Mouse (Mus musculus): ENCODE measurements around the gene Galntl6.

Gene Galntl6

DNA sequence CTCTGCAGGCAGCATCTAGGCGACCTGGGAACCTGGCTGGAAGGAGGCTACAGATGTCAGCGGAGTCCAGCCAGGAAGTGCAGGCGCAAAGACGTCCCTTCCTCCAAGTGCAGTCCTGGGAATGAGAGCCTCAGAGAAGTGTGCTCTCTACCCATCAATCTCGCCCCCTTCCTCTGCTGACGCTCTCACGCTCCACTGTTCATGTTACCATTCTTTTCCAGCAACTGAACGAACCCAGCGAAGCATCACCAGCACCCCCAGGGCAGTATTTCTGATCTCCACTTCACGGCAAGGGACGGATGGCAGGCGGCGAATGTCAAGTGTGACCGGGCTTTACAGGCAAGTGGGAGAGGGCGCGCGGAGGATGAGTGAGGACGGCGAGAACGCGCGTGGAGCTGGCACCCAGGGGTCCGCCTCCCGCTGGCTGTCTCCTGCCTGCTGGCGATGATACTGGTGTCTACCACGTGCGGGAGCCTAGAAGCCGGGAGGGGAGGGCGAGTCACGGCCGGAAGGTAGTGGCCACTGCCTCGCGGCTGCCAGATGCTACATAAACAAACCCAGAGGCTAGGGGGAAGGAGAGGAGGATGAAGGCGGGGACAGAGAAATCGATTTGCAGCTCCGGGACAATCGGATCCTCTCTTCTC lies at the start of gene Galntl6:
Galntl6 (minus strand) TSS at position 445 of the 644 bp plus-strand sequence.
- no peak for DNase-seq (ENCODE audit: low spot score in 2 of 2)

DNA sequence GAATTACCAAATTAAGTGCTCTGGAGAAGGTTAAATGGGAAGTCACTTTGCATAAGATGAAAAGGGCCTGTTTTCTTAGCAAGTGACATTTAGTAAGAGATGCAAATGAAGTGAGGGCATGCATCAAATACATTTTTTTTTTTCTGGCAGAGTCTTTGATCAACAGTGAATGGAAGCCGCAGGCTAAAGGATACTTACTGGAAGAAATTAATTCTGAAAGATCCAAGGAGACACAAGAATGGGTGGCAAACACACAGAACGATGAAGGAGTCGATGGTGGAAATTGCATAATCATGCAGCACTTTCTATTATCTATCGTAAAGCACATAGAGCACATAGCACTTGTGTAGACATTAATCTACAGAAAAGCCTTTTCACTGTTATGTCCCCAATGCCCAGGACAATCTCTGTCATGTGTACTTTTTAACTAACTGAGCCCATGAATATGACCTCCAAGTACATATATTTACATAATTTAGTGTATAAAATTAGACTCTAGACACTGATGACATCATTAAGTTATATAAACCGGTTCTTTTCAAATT lies 44.8 kb upstream of the Galntl6 start:
- no peak for DNase-seq (ENCODE audit: low spot score in 2 of 2)

DNA sequence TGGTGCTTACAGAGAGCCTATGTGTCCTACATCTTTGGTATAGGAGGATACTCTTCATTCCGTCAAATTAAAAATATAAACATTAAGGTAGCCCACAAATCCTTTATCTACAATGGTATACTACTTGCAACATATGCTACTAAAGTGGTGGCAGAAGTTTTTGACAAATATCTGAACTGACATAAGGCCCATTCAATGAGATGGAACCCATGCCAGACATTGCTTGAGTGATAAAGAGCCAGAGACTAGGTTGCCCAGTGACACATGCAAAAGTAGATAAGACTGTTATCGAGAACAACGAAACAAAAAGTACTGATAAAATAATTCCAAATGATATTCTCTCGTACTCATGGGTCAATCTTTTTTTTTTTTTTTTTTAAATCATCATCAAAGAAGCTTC lies 31.3 kb upstream of the Galntl6 start:
- DNase-seq (ENCODE audit: low spot score in 2 of 2) = no peak

GRCm38 (mm10) chr8:58931066-58931465 lies 18.6 kb upstream of the Galntl6 start:
- DNase-seq (ENCODE audit: low spot score in 2 of 2) = no peak

DNA sequence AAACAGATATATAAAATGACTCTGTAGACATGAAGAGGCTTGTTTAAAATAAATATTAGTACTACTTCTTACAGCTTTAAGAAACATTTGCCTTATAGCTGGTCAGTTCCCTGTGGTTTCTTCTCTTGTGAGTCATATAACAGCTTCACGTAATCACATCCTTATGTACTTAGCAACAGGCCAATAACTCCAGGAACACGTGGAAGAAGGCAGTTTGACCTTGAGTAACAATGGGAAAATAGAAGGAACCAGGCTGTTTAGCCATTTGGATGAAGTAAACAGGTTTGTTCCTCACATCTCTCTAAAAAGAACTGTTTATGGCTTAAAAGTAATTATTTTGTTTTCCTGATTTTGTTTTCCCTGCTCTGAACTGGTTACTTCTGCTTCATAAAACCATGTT lies 2.7 kb upstream of the Galntl6 start:
- DNase-seq (ENCODE audit: low spot score in 2 of 2) = no peak

DNA sequence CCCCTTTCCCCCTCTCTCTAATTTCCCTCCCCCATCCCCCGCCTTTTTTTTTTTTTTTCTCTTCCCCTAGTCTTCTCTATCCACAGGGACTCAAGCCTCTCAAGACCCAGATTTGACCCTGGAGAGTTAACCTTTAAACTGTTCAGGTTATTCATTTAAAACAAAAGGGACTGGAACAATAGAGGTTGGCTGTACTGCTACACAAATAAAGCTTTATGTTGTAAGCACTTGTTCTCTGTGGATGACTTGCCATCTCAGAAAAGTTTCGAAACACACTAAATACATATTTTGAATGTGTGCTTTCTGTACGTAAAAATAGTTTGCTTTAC lies 1.2 kb upstream of the Galntl6 start:
- DNase-seq (ENCODE audit: low spot score in 2 of 2) = no peak

DNA sequence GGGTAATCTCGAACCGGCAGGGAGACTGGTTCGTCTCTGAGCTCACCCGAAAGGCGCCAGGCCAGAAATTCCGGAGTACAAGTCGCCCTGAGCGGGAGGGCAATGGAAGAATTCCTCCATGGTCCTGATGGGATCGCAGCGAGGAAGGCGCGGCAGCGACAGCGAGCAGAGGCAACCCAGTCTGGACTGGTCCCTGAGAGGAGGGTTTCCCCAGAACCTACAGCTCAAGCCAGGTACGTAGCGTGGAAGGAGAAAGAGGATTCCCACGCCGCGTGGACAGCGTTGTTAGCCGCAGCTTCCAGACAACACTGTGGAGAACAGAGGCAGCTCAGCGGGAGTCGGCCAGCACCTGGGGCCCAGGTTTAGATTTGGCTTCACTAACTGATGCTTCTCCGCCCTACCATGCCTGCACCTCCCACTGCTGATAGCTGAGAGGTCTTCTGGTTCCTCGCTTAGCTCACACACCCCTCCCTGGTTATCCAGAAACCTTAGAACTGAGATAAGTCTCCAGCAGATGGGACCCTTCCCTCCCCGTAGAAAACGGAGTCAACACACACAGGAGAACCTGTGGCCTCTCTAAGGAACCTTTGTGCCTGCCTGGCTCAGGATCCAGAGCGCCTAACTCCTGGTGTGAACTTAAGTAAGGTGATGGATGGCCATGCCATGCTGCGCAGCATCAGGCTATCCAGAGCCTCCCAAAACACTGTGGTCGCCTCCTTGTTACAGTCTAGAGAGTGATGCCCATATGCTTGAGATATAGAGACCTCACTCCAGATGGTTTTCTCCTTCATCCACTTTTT lies 600 bp upstream of the Galntl6 start:
- no peak for DNase-seq (ENCODE audit: low spot score in 2 of 2)

DNA sequence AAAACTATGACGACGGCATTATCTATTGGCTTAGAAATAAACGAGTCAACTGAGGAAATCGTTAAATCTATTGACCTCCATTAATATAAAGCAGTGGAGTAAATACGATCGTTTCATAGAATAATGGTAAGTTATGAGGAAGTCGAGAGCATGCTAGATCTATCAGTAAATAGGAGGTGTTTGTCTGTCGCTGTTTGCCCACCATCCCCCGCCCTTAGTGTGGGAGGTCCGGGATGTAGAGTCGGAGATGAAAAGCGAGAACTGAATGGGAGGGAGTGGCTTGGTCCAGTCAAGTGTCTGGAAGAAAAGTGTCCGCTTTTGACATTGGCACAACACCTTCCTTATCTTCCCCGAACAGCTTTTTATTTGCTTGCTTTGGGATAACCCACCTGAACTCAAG lies 763 bp downstream of the Galntl6 start, which contains the start of gene BC030500:
BC030500 (plus strand) TSS at position 79 of the 400 bp plus-strand sequence.
- no peak for DNase-seq (ENCODE audit: low spot score in 2 of 2)

DNA sequence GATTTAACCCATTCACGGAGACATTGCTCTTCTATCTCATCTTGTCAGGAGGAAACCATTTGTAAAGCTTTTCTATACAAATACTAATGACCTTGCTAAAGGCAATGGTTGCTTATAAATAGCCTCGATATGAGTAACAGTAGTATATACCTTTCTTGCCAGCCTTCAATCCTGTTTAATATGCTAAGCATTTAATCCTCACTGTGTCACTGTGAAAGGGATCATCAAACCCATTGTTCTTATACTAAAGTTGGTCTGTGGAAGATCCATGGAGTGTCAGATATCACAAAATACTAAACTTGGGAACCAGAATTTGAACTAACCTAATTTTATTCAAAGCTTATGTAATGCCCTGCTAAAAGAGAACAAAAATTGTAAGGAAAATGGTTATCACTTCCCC lies 8.0 kb downstream of the Galntl6 start:
- no peak for DNase-seq (ENCODE audit: low spot score in 2 of 2)

DNA sequence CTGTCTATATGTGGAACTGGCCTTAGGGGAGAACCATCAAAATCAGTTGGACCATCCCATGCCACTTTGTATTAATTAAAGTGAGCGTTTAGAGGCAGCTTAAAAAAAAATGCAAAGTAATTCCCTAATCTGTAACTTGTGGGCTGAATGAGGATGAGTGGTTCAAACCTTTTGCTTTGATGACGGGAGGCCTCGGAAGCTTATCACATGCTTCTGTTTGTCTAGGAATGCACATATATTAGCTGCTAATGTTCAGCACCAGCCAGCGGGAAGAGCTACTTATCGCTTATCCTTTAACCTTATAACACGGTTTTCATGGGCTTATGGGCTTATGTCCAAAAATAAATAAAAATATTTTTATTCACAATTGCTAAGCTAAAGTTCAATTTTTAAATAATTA lies 16.5 kb downstream of the Galntl6 start:
- DNase-seq (ENCODE audit: low spot score in 2 of 2) = no peak

DNA sequence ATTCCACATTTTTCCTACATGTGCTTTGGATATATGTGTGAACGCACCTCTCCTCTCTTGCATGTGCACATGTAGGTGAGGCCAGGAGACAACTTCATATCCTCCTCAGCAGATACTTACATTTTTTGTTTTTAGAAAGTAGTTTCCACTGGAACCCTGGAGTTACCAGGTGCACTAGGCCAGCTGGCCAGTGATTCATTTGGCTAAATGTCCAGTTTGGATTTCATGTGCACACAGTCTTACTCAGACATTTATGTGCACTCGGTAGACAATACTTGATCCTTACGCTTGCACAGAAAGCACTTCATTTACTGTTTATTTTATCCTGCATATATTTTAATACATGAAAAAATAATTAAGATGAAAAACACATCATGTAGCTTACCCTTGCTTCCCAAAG lies 21.8 kb downstream of the Galntl6 start:
- no peak for DNase-seq (ENCODE audit: low spot score in 2 of 2)

DNA sequence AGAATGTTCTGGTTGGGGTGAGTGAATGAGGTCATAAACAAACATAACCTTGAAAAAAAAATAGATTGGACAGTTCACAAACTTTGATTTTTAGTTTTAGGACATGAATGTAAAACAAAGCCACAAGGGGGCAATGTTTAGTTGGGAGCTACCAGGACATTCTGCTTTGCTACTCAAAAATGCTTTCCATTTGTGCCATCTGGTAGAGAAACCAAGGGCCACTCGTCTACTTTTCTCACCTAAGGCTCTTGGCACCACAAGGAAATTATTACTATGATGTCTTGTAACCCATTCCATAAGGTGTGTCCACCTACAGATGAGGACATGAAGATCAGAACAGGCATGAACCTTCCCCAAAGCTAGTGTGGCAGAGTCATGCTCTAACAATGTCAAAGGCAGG lies 26.0 kb downstream of the Galntl6 start:
- DNase-seq (ENCODE audit: low spot score in 2 of 2) = no peak

DNA sequence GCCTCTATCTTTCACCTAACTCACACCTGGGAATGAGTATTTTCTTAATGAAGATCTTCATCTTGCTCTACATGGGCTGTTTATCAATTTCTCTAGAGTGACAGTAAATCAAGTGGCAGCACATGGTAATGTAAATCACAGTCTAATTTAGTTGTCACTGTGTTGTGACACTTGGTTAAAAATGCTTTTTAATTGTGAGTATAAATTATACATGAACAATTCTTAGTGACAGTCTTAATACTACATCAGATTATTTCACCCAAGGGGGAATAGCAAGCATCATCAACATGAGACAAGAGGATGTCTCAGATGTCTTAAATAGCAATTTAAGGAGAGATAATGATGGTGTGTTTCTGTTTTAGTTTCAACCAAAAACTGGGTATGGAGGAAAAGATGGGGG lies 88.1 kb downstream of the Galntl6 start:
- no peak for DNase-seq (ENCODE audit: low spot score in 2 of 2)

DNA sequence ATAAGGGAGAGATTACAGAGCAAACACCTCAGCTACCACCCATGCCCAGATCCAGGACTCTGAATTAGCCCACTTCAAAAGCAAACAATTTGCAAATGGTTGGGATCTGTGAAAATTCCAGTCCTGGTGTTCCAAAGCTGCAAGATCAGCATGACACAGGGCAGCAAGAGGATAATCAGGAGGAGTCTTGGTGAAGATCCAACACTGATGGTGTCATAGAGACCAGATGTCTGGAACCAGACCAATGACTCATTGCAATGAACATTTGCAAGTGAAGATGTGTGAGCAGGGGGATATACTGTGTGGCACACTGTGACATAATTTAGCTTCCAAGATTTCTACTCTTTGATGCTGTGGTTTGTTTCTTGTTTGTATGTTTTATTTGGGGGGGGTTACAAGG lies 107.2 kb downstream of the Galntl6 start:
- DNase-seq (ENCODE audit: low spot score in 2 of 2) = no peak

GRCm38 (mm10) chr8:58801847-58802246 lies 110.6 kb downstream of the Galntl6 start:
- DNase-seq (ENCODE audit: low spot score in 2 of 2) = no peak

DNA sequence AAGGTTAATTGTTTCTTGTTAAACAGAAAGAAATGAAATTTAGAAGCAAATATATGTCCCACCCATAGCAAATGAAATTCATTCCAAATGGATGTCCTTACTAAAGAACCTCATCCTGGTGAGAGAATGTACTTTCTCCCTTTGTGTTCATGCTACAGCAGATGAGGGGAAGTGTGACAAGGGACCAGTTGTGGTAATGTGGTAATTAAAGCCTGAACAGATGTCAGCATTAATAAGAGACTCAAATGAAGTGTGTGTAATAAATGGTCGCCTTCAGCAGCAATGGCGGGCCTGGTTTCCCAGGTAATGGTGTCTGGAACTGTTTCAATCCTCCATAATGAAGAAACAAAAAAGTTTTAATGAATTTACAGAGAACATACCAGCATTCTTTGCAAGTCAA lies 158.7 kb downstream of the Galntl6 start:
- DNase-seq (ENCODE audit: low spot score in 2 of 2) = no peak

DNA sequence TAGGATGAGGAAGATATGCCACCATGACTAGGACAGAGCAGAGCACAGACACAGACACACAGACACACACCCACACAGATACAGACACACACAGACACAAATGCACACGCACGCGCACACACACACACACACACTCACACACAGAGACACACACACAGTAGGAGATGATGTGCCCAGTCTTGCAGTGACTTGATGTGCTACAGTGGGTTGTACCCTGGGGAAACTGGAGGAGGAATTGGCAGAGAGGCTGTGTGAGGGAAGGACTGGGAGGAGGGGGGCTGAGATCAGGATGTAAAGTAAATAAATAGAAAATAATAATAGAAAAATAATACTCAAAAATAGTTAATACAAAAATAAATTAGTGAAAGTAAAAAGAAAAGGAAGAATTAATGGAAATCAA lies 174.5 kb downstream of the Galntl6 start:
- DNase-seq (ENCODE audit: low spot score in 2 of 2) = no peak

DNA sequence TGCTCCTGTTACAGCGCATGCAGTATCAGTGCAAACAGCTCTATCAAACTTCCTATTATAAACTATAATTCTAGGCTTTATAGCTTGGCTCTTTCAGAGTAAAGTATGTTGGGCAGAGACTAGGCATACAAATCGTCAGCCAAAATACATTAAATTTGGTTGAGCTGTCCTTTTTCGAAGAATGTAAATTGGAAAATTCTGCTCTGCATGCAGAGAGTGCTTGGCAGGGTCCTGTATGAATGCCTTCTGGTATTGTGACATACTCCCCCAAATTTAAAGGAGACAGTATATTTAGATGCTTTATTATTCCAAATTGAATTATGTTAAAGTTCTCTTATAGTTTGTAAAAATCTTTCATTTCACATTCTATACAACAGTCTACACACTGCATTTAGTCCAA lies 220.7 kb downstream of the Galntl6 start:
- no peak for DNase-seq (ENCODE audit: low spot score in 2 of 2)

DNA sequence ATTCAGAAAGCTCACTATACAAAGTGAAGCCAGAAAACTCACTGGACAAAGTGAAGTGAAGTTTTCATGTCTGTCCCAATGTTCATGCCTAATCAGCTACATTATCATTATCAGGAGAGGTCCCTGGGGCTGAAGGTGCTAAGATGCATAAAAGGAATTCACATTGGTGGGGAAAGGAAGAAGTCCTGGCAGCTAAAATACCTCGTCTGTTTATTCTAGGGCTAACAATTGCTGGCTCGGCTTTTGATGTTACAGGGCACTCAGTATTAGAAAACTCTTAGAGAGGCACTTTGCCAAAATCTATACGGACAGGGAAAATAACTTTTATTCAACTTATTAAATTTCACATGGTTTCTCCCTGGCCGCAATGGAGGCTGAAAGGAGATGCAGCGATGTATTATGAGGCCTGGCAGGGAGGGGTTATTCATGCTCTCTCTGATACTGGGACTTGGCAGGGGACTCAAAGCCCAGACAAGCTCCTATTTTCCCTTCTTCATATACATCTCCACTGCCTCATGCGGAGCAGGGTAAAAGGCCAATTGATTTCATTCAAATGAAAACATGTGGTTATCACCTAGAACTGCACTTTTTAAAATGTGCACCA lies 234.5 kb downstream of the Galntl6 start:
- DNase-seq (ENCODE audit: low spot score in 2 of 2) = no peak

GRCm38 (mm10) chr8:58669075-58669474 lies 243.4 kb downstream of the Galntl6 start:
- no peak for DNase-seq (ENCODE audit: low spot score in 2 of 2)

DNA sequence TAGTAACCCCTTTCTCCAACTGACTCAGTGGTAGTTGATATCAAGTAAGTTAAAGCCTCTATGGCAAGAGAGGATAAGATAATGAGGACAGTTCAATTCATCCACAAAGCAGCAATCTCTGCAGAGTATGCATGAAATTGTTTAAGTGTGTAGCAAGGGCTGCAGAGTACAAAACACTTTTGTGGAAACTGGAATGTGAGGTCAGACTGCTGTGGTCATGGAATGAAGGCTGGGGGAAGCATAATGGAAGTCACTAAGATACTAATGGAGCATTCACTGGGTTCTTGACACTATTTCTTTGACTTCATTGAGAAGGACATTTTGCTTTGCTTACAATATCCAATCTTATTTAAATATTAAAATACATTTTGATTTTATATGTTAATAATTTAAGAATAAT lies 252.4 kb downstream of the Galntl6 start:
- no peak for DNase-seq (ENCODE audit: low spot score in 2 of 2)

GRCm38 (mm10) chr8:58655631-58656030 lies 256.8 kb downstream of the Galntl6 start:
- no peak for DNase-seq (ENCODE audit: low spot score in 2 of 2)

GRCm38 (mm10) chr8:58606451-58606850 lies 306.0 kb downstream of the Galntl6 start:
- no peak for DNase-seq (ENCODE audit: low spot score in 2 of 2)
